Mouse (Mus musculus) bone marrow, adult 2 months (tissue): ENCODE results near the gene Atg4c.

ENCODE experiments used
- CTCF ChIP-seq: fragments of 200-500 bp; IDR thresholded peaks from 2 replicates; pipeline ENCODE4 v1.5.1; 2011; ENCODE audit warnings: low read length, control low read depth; ENCODE audit not compliant: control insufficient read depth, insufficient read depth
- POLR2A ChIP-seq: fragments of 200-500 bp; IDR thresholded peaks from 2 replicates; pipeline ENCODE4 v1.6.1; 2011; ENCODE audit warnings: low read depth, mild to moderate bottlenecking, control low read depth, low read length, borderline replicate concordance; ENCODE audit not compliant: control insufficient read depth

DNA sequence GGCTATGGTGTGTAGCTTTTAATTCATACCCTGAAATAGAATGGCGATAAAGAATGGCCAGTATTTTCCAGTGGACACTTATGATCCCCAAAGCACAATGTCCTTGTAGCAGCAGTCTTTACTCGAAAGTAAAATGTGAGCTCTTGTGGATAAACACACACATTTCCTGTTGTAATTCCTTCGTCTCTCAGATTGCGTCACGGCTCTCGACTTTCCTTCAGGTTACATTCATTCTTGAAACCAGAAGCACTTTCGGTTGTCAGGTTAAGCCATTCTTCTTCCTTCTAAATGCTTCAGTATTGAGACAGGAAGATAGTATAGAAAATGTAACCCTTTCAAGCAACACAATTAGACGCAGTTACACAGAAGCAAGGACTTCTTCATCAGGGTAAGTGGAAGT is 17.9 kb downstream of the Atg4c start:
- TF ChIP-seq CTCF (no peak), POLR2A (no peak)
